Mouse (Mus musculus): ENCODE measurements around the gene Ascl2. TPM values are rescaled to one million over a fixed set of nuclear protein-coding genes. Genes with fewer than 3 reads are reported as not detected.

Gene Ascl2
- polyA plus RNA-seq, 1 experiment from 2014 or later, result 0.12 TPM

Other genes with a start within 250 kb of the Ascl2 start
- not detected in 2 replicates for gene Ins2, start 225.9 kb downstream of the Ascl2 start, polyA plus RNA-seq (2014; fragmentation: Nextera tagmentation; extraction: Ambion mirVana)
- 18.7 and 19.8 TPM in 2 replicates for gene Th, start 38.1 kb downstream of the Ascl2 start, polyA plus RNA-seq (2014; fragmentation: Nextera tagmentation; extraction: Ambion mirVana)
- 4.2 and 5.3 TPM in 2 replicates for gene Tspan32, start 35.8 kb upstream of the Ascl2 start, polyA plus RNA-seq (2014; fragmentation: Nextera tagmentation; extraction: Ambion mirVana)
- 216 and 246 TPM in 2 replicates for gene Cd81, start 83.5 kb upstream of the Ascl2 start, polyA plus RNA-seq (2014; fragmentation: Nextera tagmentation; extraction: Ambion mirVana)
- 73.3 and 82.6 TPM in 2 replicates for gene Tssc4, start 100.0 kb upstream of the Ascl2 start, polyA plus RNA-seq (2014; fragmentation: Nextera tagmentation; extraction: Ambion mirVana)
- gene Trpm5, start 125.4 kb upstream of the Ascl2 start, polyA plus RNA-seq (2014; fragmentation: Nextera tagmentation; extraction: Ambion mirVana), result 0.64 and 0.85 TPM in 2 replicates
- 1.1 and 1.5 TPM in 2 replicates for gene Kcnq1, start 137.1 kb upstream of the Ascl2 start, polyA plus RNA-seq (2014; fragmentation: Nextera tagmentation; extraction: Ambion mirVana)